Mouse (Mus musculus): ENCODE results near the gene Pgm2. TPM values are rescaled to one million over a fixed set of nuclear protein-coding genes. Genes with fewer than 3 reads are reported as not detected.

Pgm2 gene
- total RNA-seq, 2 experiments from 2014 or later, result 10.9 to 11.0 TPM

- no peak for DNase-seq (ENCODE audit: low spot score in 2 of 2)
These were observed 81.7 kb downstream of the Pgm2 start for GRCm38 (mm10) chr5:64174429-64174935.

Small RNAs within 50 kb of the gene (microRNA-seq; reads per million reads assigned to microRNA genes)
- gene Gm22395 (0 reads per million in 2 experiments), gene Gm23967 (0 reads per million in 2 experiments)

Other genes with a start within 250 kb of the Pgm2 start
- gene Rell1, start 124.1 kb upstream of the Pgm2 start, total RNA-seq (2021), result 10 to 100 TPM; 15.4 to 15.7 TPM
- 10 to 100 TPM; 25.2 to 30.5 TPM for gene Tbc1d1, start 63.4 kb downstream of the Pgm2 start, total RNA-seq (2021)